Mouse (Mus musculus) testis, adult 10 weeks (tissue): ENCODE data around the gene Pygm. TPM values are rescaled to one million over a fixed set of nuclear protein-coding genes. Genes with fewer than 3 reads are reported as not detected.

ENCODE experiments used
- polyA plus RNA-seq: library from polyadenylated mRNA; stranded (reverse); fragments of 350-450 nt; fragmentation: Illumina TruSeq; extraction: RNeasy Lipid Tissue Mini Kit (QIAGEN cat#74804); gene quantifications from one replicate; pipeline ENCODE4 v1.2.3, GENCODE M21; 2014; ENCODE audit warnings: low read depth, low replicate concordance

The Pygm gene
- polyA plus RNA-seq: 2.9 TPM

GRCm38 (mm10) chr19:6384128-6384527 lies at the start of gene Pygm:
TSS of gene Pygm (plus strand) at chr19:6384399.

GRCm38 (mm10) chr19:6334673-6335457 lies 49.3 kb upstream of the Pygm start, which contains the start of gene Men1:
TSS of gene Men1 (plus strand) at chr19:6334979.

GRCm38 (mm10) chr19:6340524-6341452 lies 43.4 kb upstream of the Pygm start, which contains the start of gene Map4k2:
TSS of gene Map4k2 (plus strand) at chr19:6341135.

DNA sequence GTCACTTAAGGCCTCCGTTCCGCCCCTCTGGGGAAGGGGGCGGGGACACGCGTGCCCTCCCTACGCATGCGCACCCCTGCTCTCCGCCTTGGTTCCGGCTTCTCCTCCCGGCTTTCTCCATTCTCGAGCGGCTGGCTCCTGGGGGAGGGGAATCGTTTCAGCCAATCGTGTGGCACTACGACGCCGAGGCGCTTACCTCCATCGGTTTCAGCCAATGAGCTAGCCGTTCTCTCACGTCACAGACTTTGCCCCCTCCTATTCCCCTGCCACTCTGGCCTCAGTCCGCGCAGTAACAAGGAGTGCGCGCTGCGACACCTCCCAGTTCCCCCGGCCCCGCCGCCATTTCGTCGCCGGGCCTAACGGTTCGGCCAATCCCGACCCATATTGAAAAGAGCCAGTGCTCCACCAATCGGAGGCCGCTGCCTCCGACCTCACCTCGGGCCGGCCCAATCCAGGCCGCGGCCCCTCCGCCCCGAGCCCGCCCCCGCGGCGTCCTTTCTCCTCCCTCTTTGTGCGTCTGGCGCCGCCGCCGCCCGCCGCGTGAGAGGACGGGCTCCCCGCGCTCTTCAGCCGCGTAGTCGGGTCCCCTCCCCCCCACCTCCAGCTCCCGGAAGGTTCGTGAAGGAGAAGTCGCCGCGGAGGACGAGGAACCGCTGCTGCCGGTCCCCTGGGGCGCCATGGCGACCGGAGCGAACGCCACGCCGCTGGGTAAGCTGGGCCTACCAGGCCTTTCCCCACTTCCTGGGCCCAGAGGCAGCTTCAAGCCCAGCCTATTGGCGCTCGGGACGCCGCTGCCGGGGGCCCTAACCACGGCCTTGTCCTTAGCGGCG lies 20.6 kb upstream of the Pygm start, which contains the start of gene Sf1:
Gene Sf1 (plus strand): TSS at position 280 of the 830 bp plus-strand sequence.

DNA sequence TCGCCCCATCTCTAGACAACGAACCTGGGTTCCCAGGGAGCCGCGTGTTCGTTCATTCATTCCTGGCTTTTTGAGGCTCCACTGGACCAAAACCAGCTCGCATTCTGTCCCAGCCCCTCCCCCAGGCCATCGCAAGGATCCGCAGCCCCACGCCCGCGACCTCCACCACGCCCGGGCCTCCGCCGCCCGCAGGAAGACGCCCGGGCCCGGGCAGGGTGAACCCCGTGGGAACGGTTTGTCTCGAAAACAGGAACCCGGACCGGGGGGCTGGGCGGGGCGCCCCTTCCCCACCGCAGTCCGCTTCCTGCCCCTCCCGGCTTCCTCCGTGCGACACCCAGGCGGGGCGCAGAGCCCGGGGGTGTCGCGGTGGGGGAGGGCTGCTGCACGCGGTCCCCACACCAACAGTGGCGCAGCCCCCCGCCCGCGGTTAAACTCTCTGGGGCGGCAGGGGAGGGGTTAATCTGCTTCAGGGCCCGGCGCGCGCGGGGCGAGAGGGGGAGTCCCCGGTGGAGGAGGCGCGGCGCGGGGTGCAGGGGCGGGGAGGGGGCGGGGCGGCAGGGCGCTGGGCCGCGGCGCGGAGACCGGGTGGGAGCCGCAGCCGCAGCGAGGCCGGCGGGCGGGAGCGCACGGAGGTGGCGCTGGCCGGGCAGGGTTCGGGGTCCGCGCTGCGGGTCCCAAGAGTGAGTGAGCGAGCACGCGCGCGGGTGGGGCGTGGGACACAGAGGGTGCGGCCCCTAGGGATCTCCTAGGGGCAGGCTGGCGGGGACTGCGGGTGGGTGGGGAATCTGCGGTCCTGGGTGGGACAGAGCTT lies 15.3 kb downstream of the Pygm start, which contains the start of gene Rasgrp2:
Gene Rasgrp2 (plus strand): TSS at position 56 of the 811 bp plus-strand sequence.

DNA sequence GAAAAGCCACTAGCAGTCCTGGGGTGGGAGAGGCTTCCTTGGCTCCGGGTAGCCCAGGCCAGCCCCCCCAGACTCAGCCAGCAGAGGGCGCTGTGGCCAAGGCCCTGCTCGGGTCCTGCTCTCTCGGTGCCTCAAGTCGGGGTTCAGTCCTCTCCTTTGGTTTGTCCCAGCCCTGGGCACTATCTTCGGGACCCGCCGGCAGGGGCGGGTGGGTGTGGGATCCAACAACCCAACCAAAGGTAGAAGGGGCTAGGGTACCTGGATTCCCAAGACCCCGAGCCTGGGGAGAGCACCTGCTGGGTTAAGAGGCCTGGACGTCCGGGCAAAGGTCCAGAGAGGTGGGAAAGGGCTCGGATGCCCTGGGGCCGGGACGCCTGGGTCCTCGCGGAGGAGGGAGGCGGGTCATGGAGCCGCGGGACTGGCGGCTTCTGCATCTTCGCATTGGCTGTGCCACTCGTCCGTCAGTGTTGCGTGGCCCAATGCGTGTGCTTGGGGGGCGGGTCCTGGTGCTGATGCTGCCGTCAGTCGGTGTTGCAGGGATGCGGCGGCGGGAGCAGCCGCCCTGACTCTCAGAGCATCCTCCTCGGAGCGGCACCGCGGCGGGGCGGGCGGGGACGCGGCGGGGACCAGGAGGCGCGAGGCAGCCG lies 34.2 kb downstream of the Pygm start, which contains the start of gene Nrxn2:
Gene Nrxn2 (plus strand): TSS at position 499 of the 647 bp plus-strand sequence.

Other genes starting within 250 kb of the Pygm start
- not detected for gene Batf2, start 243.4 kb upstream of the Pygm start, polyA plus RNA-seq
- gene Arl2, start 242.9 kb upstream of the Pygm start, polyA plus RNA-seq: 2.2 TPM
- 7.0 TPM for gene Majin, start 200.0 kb upstream of the Pygm start, polyA plus RNA-seq
- not detected for gene Gpha2, start 158.0 kb upstream of the Pygm start, polyA plus RNA-seq
- 0.45 TPM for gene Ppp2r5b, start 148.5 kb upstream of the Pygm start, polyA plus RNA-seq
- 0.41 TPM for gene Atg2a, start 142.7 kb upstream of the Pygm start, polyA plus RNA-seq
- gene Ehd1, start 107.7 kb upstream of the Pygm start, polyA plus RNA-seq: 43.3 TPM
- gene Cdc42bpg, start 77.9 kb upstream of the Pygm start, polyA plus RNA-seq: 0.49 TPM
- gene Men1, start 49.4 kb upstream of the Pygm start, polyA plus RNA-seq: 3.6 TPM
- 1.3 TPM for gene Map4k2, start 43.3 kb upstream of the Pygm start, polyA plus RNA-seq
- 210 TPM for gene Sf1, start 20.7 kb upstream of the Pygm start, polyA plus RNA-seq
- gene Rasgrp2, start 14.9 kb downstream of the Pygm start, polyA plus RNA-seq: 0.99 TPM
- 0.08 TPM for gene Nrxn2, start 34.3 kb downstream of the Pygm start, polyA plus RNA-seq
- 0.18 TPM for gene Slc22a12, start 158.6 kb downstream of the Pygm start, polyA plus RNA-seq